25 mouse cellular contexts compared by ENCODE assay signal in the genomic region with DNA sequence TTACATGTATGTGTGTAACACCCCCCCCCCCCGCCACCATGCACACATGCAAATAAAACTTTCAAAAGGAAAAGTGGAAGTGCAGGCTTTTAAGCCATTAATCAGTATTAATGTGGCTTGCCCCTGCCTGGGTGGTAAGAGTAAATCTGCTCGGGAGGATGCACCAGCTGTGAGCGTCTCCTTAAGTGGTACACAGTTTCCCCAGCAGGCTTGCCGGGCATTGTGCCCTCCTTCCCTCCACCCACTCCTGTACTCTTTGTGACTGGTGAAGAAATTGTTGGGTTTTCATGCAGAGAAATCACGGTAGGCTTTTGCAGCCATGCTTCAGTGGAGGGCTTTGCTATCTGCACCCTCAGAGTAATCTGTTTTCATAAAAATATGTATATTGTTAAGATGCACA. TPM values are rescaled to one million over a fixed set of nuclear protein-coding genes. Genes with fewer than 3 reads are reported as not detected.
A peak's percentile ranks its signal among the peaks of the same experiment; 100 is the strongest.
DNase-seq lines count a peak whose midpoint lies in the region; ATAC-seq and TF ChIP-seq lines count a peak whose summit lies in the region.
"Had no signal": no experiment of that assay in that cellular context is flagged by ENCODE, and none has a peak within 500 bp of the region (broad histone marks: within the 10 kb centered on the region; RNA-seq: fewer than 3 reads in every experiment).

No protein-coding gene starts in this region.

- ATAC-seq in kidney, embryonic 15.5 days (replicated peaks; ENCODE audit: low FRiP score) = no peak
- ATAC-seq: forebrain, embryonic 13.5 days; hindbrain, postnatal 0 days; intestine, postnatal 0 days; midbrain, embryonic 13.5 days had no signal

- H3K4me1 ChIP-seq in kidney, embryonic 15.5 days = no peaks in the 10 kb centered on the region
- H3K4me1 ChIP-seq in cerebellum, adult 2 months (ENCODE audit: control insufficient read depth, insufficient read depth, low read length) = no peaks in the 10 kb centered on the region
- H3K4me1 ChIP-seq: embryonic facial prominence, embryonic 12.5 days; forebrain, embryonic 13.5 days; heart, embryonic 13.5 days; liver, embryonic 13.5 days; megakaryocyte, embryonic 14.5 days had no signal

- H3K4me2 ChIP-seq in kidney, embryonic 15.5 days = no peak overlapping the region
- H3K4me2 ChIP-seq: embryonic facial prominence, embryonic 12.5 days; forebrain, embryonic 13.5 days; heart, embryonic 13.5 days; liver, embryonic 13.5 days; lung, embryonic 14.5 days; midbrain, embryonic 13.5 days had no signal

- peak; percentile 22 to 30 for DNase-seq in left cerebral cortex, adult 2 months (ENCODE audit: extremely low spot score in 1 of 2, low spot score in 2 of 2)
- DNase-seq in left cerebral cortex, postnatal 4 days = no peak
- peak; percentile 15 to 23 for DNase-seq in frontal cortex, postnatal 36 days (ENCODE audit: low spot score in 2 of 2)
- DNase-seq in left cerebral cortex, postnatal 36 days (ENCODE audit: low spot score in 2 of 2) = peak; percentile 36 to 56
- DNase-seq in telencephalon, adult 2 months (ENCODE audit: low read depth, low spot score) = peak; percentile 26
- no peak for DNase-seq in cerebellum, adult 2 months
- DNase-seq: cerebellum, adult 18-20 months; cerebellum, postnatal 25 days; gastrocnemius, postnatal 25 days; heart, adult 18-20 months; heart, postnatal 14 days; kidney, postnatal 4 days; liver, embryonic 13.5 days; lung, embryonic 14.5 days; thymus, postnatal 14 days had no signal

- H3K9ac ChIP-seq in kidney, embryonic 15.5 days = no peak overlapping the region
- H3K9ac ChIP-seq: embryonic facial prominence, embryonic 12.5 days; forebrain, embryonic 13.5 days; heart, embryonic 13.5 days; liver, embryonic 13.5 days; lung, embryonic 14.5 days; midbrain, embryonic 13.5 days had no signal

- H3K36me3 ChIP-seq in kidney, embryonic 15.5 days = no peaks in the 10 kb centered on the region
- H3K36me3 ChIP-seq: embryonic facial prominence, embryonic 12.5 days; heart, embryonic 13.5 days; liver, embryonic 13.5 days; midbrain, embryonic 13.5 days had no signal

- 63% methylated on average over 5 of the region's 5 CpGs for WGBS in kidney, embryonic 15.5 days
- 58% methylated on average over 5 of the region's 5 CpGs for WGBS in cerebellum, adult 2 months

- H3K27me3 ChIP-seq in kidney, embryonic 15.5 days = no peaks in the 10 kb centered on the region
- no peaks in the 10 kb centered on the region for H3K27me3 ChIP-seq in cerebellum, adult 2 months (ENCODE audit: control insufficient read depth, insufficient read depth, low read length)
- H3K27me3 ChIP-seq: embryonic facial prominence, embryonic 12.5 days; forebrain, embryonic 13.5 days; heart, embryonic 13.5 days; liver, embryonic 13.5 days; megakaryocyte, embryonic 14.5 days; midbrain, embryonic 13.5 days had no signal

- no peak for TF ChIP-seq CTCF in left cerebral cortex, adult 2 months (IDR thresholded peaks at IDR 0.05)
- no peak for TF ChIP-seq CTCF in cerebellum, adult 2 months (IDR thresholded peaks at IDR 0.05; ENCODE audit: borderline replicate concordance, insufficient read depth, low read depth, low read length)

- H3K4me3 ChIP-seq in left cerebral cortex, adult 2 months = no peak overlapping the region
- no peak overlapping the region for H3K4me3 ChIP-seq in kidney, embryonic 15.5 days (replicated peaks)
- H3K4me3 ChIP-seq in cerebellum, adult 2 months (replicated peaks; ENCODE audit: insufficient read depth, low read depth, low read length) = no peak overlapping the region
- H3K4me3 ChIP-seq: embryonic facial prominence, embryonic 12.5 days; forebrain, embryonic 13.5 days; heart, embryonic 13.5 days; liver, embryonic 13.5 days; megakaryocyte, embryonic 14.5 days; midbrain, embryonic 13.5 days had no signal

- intact Hi-C loops in left cerebral cortex, adult 2 months (cut with DNase I) = no loop called here
- intact Hi-C loops in left cerebral cortex, postnatal 4 days (cut with DNase I) = no loop called here
- intact Hi-C loops in left cerebral cortex, postnatal 36 days (cut with DNase I) = no loop called here

- TF ChIP-seq POLR2A in cerebellum, adult 2 months (IDR thresholded peaks at IDR 0.05; ENCODE audit: borderline replicate concordance, insufficient read depth, low read length) = no peak

- H3K27ac ChIP-seq in left cerebral cortex, adult 2 months = no peak overlapping the region
- H3K27ac ChIP-seq in kidney, embryonic 15.5 days = no peak overlapping the region
- no peak overlapping the region for H3K27ac ChIP-seq in cerebellum, adult 2 months (ENCODE audit: insufficient read depth, low read length)
- H3K27ac ChIP-seq: embryonic facial prominence, embryonic 12.5 days; forebrain, embryonic 13.5 days; heart, embryonic 13.5 days; hindbrain, postnatal 0 days; liver, embryonic 13.5 days; midbrain, embryonic 13.5 days had no signal

- no peaks in the 10 kb centered on the region for H3K9me3 ChIP-seq in kidney, embryonic 15.5 days (replicated peaks)
- H3K9me3 ChIP-seq: embryonic facial prominence, embryonic 12.5 days; forebrain, embryonic 13.5 days; heart, embryonic 13.5 days; liver, embryonic 13.5 days; midbrain, embryonic 13.5 days had no signal

RNA-seq across cellular contexts. Expression of gene Lypd1, which starts 54.3 kb away (rescaled TPM):
- 100 to 1,000 TPM in 1 of 2 experiments, 10 to 100 TPM in 1; 91.3 to 110 TPM for total RNA-seq in left cerebral cortex, adult 2 months (2021)
- total RNA-seq in left cerebral cortex, postnatal 4 days (2021) = 10 to 100 TPM; 58.3 to 66.4 TPM
- 100 to 1,000 TPM in 1 of 2 experiments, 10 to 100 TPM in 1; 97.8 to 104 TPM for total RNA-seq in left cerebral cortex, postnatal 36 days (2021)
- polyA plus RNA-seq in kidney, embryonic 15.5 days (2015; fragmentation: Nextera tagmentation; extraction: Ambion mirVana) = 1.6 and 2.2 TPM in 2 replicates
- polyA plus RNA-seq in cerebellum, adult 2 months (2012; rRNA removed) = 33.3 and 40.0 TPM in 2 replicates
- total RNA-seq: monocyte, adult 5-6 weeks; neutrophil, adult 5-6 weeks had no signal

Comparison
In these comparisons a context has a peak if more than half of its experiments do, and no peak if none do; other contexts are left out.
1. DNase-seq: peak in left cerebral cortex, adult 2 months (2 of 2), frontal cortex, postnatal 36 days (2 of 2), left cerebral cortex, postnatal 36 days (2 of 2) and telencephalon, adult 2 months (single experiment); none in left cerebral cortex, postnatal 4 days (single experiment) and cerebellum, adult 2 months (0 of 2).